Mouse (Mus musculus): ENCODE data around the gene Gipc3. TPM values are rescaled to one million over a fixed set of nuclear protein-coding genes. Genes with fewer than 3 reads are reported as not detected.
A peak's percentile ranks its signal among the peaks of the same experiment; 100 is the strongest.

Gipc3 gene
- polyA plus RNA-seq, 1 experiment from 2014 or later, result not detected

- Histone ChIP-seq H3K9me3 (replicated peaks) (no peaks in the 10 kb centered on the region), H3K4me3 (replicated peaks) (peak overlapping the region; percentile 98), H3K27me3 (replicated peaks) (no peaks in the 10 kb centered on the region), H3K27ac (replicated peaks) (peak overlapping the region; percentile 96; the same call in 1 of the 2 replicates), H3K9ac (replicated peaks) (0 out of 2 replicates have a peak overlapping the region, but pooled peaks have one; percentile 57), H3K4me1 (peaks cover 36% of the 10 kb centered on the region), H3K36me3 (peaks cover 57% of the 10 kb centered on the region), H3K4me2 (peak overlapping the region; percentile 75)
- no peak for ATAC-seq (ENCODE audit: low FRiP score)
- 88% methylated on average over 13 of the region's 13 CpGs for WGBS
Observed at GRCm38 (mm10) chr10:81318589-81319329, 24.3 kb downstream of the Gipc3 start.

- H3K4me1 ChIP-seq, result peaks cover 32% of the 10 kb centered on the region
- ATAC-seq (ENCODE audit: low FRiP score), result no peak
- H3K9ac ChIP-seq (replicated peaks), result 0 out of 2 replicates have a peak overlapping the region, but pooled peaks have one; percentile 14
- H3K27me3 ChIP-seq (replicated peaks), result no peaks in the 10 kb centered on the region
- H3K9me3 ChIP-seq (replicated peaks), result no peaks in the 10 kb centered on the region
- peaks cover 56% of the 10 kb centered on the region for H3K36me3 ChIP-seq
- H3K4me2 ChIP-seq, result peak overlapping the region; percentile 38
- no peak overlapping the region for H3K4me3 ChIP-seq (replicated peaks)
- WGBS, result 20% methylated on average over 20 of the region's 20 CpGs
- H3K27ac ChIP-seq (replicated peaks), result no peak overlapping the region
Observed at GRCm38 (mm10) chr10:81317273-81317672, 25.8 kb downstream of the Gipc3 start.

GRCm38 (mm10) chr10:81316338-81317060 is 26.6 kb downstream of the Gipc3 start:
- peaks cover 24% of the 10 kb centered on the region for H3K4me1 ChIP-seq
- H3K9ac ChIP-seq (replicated peaks), result 0 out of 2 replicates have a peak overlapping the region, but pooled peaks have one; percentile 14
- no peak overlapping the region for H3K4me3 ChIP-seq (replicated peaks)
- peak overlapping the region; percentile 38 for H3K4me2 ChIP-seq
- WGBS, result 47% methylated on average over 16 of the region's 16 CpGs
- H3K27ac ChIP-seq (replicated peaks), result no peak overlapping the region
- H3K36me3 ChIP-seq, result peaks cover 64% of the 10 kb centered on the region
- ATAC-seq (ENCODE audit: low FRiP score), result no peak
- no peaks in the 10 kb centered on the region for H3K27me3 ChIP-seq (replicated peaks)
- no peaks in the 10 kb centered on the region for H3K9me3 ChIP-seq (replicated peaks)

GRCm38 (mm10) chr10:81315587-81315986 is 27.5 kb downstream of the Gipc3 start:
- Histone ChIP-seq H3K27me3 (replicated peaks) (no peaks in the 10 kb centered on the region), H3K9me3 (replicated peaks) (no peaks in the 10 kb centered on the region), H3K4me2 (no peak overlapping the region), H3K9ac (replicated peaks) (no peak overlapping the region), H3K36me3 (peaks cover 73% of the 10 kb centered on the region), H3K4me3 (replicated peaks) (no peak overlapping the region), H3K4me1 (peaks cover 22% of the 10 kb centered on the region), H3K27ac (replicated peaks) (no peak overlapping the region)
- WGBS, result 94% methylated on average over 16 of the region's 16 CpGs
- no peak for ATAC-seq (ENCODE audit: low FRiP score)

- WGBS, result 82% methylated on average over 7 of the region's 7 CpGs
- peaks cover 14% of the 10 kb centered on the region for H3K4me1 ChIP-seq
Observed at GRCm38 (mm10) chr10:81314201-81314600, 28.9 kb downstream of the Gipc3 start.

GRCm38 (mm10) chr10:81313581-81313980 is 29.5 kb downstream of the Gipc3 start:
- H3K27ac ChIP-seq (replicated peaks), result no peak overlapping the region
- H3K4me1 ChIP-seq, result peaks cover 8% of the 10 kb centered on the region; the same call in 1 of the 2 replicates
- H3K4me2 ChIP-seq, result no peak overlapping the region
- no peak overlapping the region for H3K9ac ChIP-seq (replicated peaks)
- peaks cover 88% of the 10 kb centered on the region for H3K36me3 ChIP-seq
- 92% methylated on average over 13 of the region's 13 CpGs for WGBS
- no peak overlapping the region for H3K4me3 ChIP-seq (replicated peaks)
- H3K27me3 ChIP-seq (replicated peaks), result no peaks in the 10 kb centered on the region
- no peaks in the 10 kb centered on the region for H3K9me3 ChIP-seq (replicated peaks)
- ATAC-seq (ENCODE audit: low FRiP score), result no peak

More at GRCm38 (mm10) chr10:81314201-81314600, 28.9 kb downstream of the Gipc3 start:
- H3K4me2 ChIP-seq, result no peak overlapping the region
- no peak overlapping the region for H3K4me3 ChIP-seq (replicated peaks)
- H3K9me3 ChIP-seq (replicated peaks), result no peaks in the 10 kb centered on the region
- no peak overlapping the region for H3K9ac ChIP-seq (replicated peaks)
- H3K36me3 ChIP-seq, result peaks cover 87% of the 10 kb centered on the region
- ATAC-seq (ENCODE audit: low FRiP score), result no peak
- no peak overlapping the region for H3K27ac ChIP-seq (replicated peaks)
- H3K27me3 ChIP-seq (replicated peaks), result no peaks in the 10 kb centered on the region

GRCm38 (mm10) chr10:81309571-81309970 is 33.5 kb downstream of the Gipc3 start:
- ATAC-seq (ENCODE audit: low FRiP score), result no peak
- Histone ChIP-seq H3K27me3 (replicated peaks) (no peaks in the 10 kb centered on the region), H3K4me1 (no peaks in the 10 kb centered on the region), H3K4me3 (replicated peaks) (no peak overlapping the region), H3K36me3 (peaks cover 89% of the 10 kb centered on the region), H3K9me3 (replicated peaks) (no peaks in the 10 kb centered on the region), H3K4me2 (no peak overlapping the region), H3K9ac (replicated peaks) (no peak overlapping the region), H3K27ac (replicated peaks) (no peak overlapping the region)
- WGBS, result 84% methylated on average over 5 of the region's 5 CpGs

- 95% methylated on average over 21 of the region's 21 CpGs for WGBS
- no peak for ATAC-seq (ENCODE audit: low FRiP score)
- Histone ChIP-seq H3K27ac (replicated peaks) (no peak overlapping the region), H3K4me3 (replicated peaks) (no peak overlapping the region), H3K9ac (replicated peaks) (no peak overlapping the region), H3K9me3 (replicated peaks) (no peaks in the 10 kb centered on the region), H3K4me2 (no peak overlapping the region), H3K36me3 (peaks cover 65% of the 10 kb centered on the region), H3K27me3 (replicated peaks) (no peaks in the 10 kb centered on the region), H3K4me1 (peaks cover 24% of the 10 kb centered on the region)
Observed at GRCm38 (mm10) chr10:81306837-81307682, 36.0 kb downstream of the Gipc3 start.

GRCm38 (mm10) chr10:81306173-81306668 is 36.8 kb downstream of the Gipc3 start:
- WGBS, result 90% methylated on average over 12 of the region's 12 CpGs
- no peak for ATAC-seq (ENCODE audit: low FRiP score)

GRCm38 (mm10) chr10:81305663-81306062 is 37.4 kb downstream of the Gipc3 start:
- peaks cover 51% of the 10 kb centered on the region for H3K36me3 ChIP-seq
- 93% methylated on average over 14 of the region's 14 CpGs for WGBS
- no peak overlapping the region for H3K4me3 ChIP-seq (replicated peaks)
- H3K9ac ChIP-seq (replicated peaks), result no peak overlapping the region
- H3K4me1 ChIP-seq, result peaks cover 30% of the 10 kb centered on the region
- no peak for ATAC-seq (ENCODE audit: low FRiP score)
- H3K27me3 ChIP-seq (replicated peaks), result no peaks in the 10 kb centered on the region
- no peak overlapping the region for H3K4me2 ChIP-seq
- no peak overlapping the region for H3K27ac ChIP-seq (replicated peaks)
- H3K9me3 ChIP-seq (replicated peaks), result no peaks in the 10 kb centered on the region

More at GRCm38 (mm10) chr10:81306173-81306668, 36.8 kb downstream of the Gipc3 start:
- no peak overlapping the region for H3K27ac ChIP-seq (replicated peaks)
- H3K4me3 ChIP-seq (replicated peaks), result no peak overlapping the region
- no peak overlapping the region for H3K9ac ChIP-seq (replicated peaks)
- H3K4me1 ChIP-seq, result peaks cover 26% of the 10 kb centered on the region
- H3K36me3 ChIP-seq, result peaks cover 57% of the 10 kb centered on the region
- no peak overlapping the region for H3K4me2 ChIP-seq
- H3K9me3 ChIP-seq (replicated peaks), result no peaks in the 10 kb centered on the region
- no peaks in the 10 kb centered on the region for H3K27me3 ChIP-seq (replicated peaks)

- H3K9me3 ChIP-seq (replicated peaks), result no peaks in the 10 kb centered on the region
- H3K27ac ChIP-seq (replicated peaks), result no peak overlapping the region
- WGBS, result 29% methylated on average over 8 of the region's 9 CpGs
- H3K9ac ChIP-seq (replicated peaks), result no peak overlapping the region
- no peak overlapping the region for H3K4me3 ChIP-seq (replicated peaks)
- H3K27me3 ChIP-seq (replicated peaks), result no peaks in the 10 kb centered on the region
- H3K36me3 ChIP-seq, result peaks cover 42% of the 10 kb centered on the region
- no peak overlapping the region for H3K4me2 ChIP-seq
- peaks cover 37% of the 10 kb centered on the region for H3K4me1 ChIP-seq
- no peak for ATAC-seq (ENCODE audit: low FRiP score)
Observed at GRCm38 (mm10) chr10:81304597-81305238, 38.3 kb downstream of the Gipc3 start.
